Mouse (Mus musculus) spleen, postnatal 14 days (tissue): ENCODE data around the gene Glt6d1.
A peak's percentile ranks its signal among the peaks of the same experiment; 100 is the strongest.
"Not testable (repeated sequence)": the region's sequence is repeated elsewhere in the genome, so short reads cannot be mapped to it uniquely, and the experiment has no call there.

ENCODE experiments used
- DNase-seq, 2 experiments: peaks; one replicate each; pipeline ENCODE4 v3.0.0; 2021 to 2022; ENCODE audit warnings: low spot score in 2 of 2

The Glt6d1 gene

DNA sequence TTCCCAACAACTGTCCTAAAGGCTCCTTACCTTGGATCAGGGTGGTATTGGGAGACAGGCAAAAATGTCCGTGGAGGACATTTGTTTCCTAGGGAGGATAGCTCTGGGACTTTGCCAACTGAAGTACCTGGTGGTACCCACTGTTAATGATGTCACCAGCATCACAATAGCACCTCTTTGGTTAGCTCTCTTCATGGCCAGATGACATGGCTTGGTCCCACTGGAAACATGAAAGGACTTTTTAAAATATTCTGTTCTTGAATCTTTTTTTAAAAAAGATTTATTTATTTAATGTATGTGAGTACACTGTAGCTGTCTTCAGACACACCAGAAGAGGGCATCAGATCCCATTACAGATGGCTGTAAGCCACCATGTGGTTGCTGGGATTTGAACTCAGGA lies at the start of gene Glt6d1:
Gene Glt6d1 (minus strand): TSS at position 101 of the 400 bp plus-strand sequence.
- not testable (repeated sequence) for DNase-seq

DNA sequence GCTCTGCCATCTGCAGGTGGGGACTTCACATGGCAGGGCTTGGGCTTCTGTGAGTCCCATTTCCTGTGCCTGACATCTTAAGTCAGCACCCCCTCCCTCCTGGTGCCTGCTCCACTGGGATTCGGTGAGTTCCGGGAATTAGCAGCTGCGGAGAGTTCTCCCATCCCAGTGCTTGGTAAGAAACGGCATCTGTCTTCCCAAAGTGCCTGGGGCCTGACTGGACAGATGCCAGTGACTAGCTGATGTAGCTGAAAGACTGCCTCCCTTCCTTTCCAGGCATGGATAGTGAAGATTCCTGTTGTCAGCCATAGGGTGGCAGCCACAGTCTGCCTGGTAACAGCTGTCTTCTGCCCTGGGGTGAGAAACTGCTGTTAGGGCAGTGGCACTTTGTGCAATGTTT lies 49.8 kb upstream of the Glt6d1 start:
- DNase-seq: no peak

DNA sequence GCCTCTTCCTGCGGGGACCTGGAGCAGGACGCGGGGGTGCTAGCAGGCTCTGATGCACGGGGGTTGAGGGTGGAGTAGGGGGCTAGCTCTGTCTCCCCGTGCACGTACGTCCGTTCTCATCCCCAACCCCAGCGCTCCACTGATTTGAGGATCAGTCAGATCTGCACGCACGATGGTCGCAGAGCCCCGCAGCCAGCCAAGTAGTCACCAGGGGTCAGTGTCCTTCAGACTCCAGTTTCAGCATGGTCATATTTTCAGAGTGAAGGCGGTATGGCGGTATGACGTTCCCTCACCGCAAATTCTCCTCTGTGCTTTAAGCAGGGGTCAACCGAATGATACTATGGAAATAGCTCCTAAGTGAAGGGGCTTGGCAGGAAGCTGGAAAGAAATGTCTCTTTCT lies 48.6 kb upstream of the Glt6d1 start:
- no peak for DNase-seq

DNA sequence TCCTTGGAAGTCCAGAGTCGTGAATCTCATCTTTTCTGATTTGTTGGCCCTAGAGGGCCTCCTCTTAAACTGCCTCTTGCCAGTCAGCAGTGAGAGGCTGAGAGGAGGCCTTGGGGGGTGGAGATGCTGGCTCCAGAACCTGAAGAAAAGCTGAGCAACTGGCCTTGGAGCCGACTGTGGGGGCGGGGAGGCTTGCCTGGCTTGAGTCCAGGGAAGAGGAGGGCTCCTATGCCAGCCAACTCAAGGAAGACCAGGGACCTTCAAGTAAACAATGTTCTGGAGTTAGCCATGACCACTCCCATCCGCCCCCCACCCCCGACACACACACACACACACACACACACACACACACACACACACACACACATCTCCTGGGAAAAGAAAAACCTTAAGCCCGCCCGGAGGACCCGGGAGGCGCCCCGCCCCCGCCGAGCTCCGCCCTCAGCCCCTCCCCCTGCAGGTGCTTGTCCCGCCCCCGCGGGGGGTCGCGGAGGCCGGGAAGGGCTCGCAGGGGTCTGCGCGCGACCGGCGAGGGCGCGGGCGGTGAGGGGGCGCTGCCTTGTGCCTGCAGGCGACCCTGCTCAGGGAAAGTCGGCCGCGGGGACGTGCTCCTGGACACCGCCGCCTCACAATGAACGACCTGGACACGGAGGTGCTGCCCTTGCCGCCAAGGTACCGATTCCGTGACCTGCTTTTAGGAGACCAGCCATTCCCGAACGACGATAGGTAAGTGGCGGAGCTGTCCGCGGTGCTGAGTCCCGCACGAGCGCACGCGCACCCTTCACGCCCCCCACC lies 47.9 kb upstream of the Glt6d1 start, which contains the start of gene Kcnt1:
Gene Kcnt1 (plus strand): TSS at position 398 of the 795 bp plus-strand sequence.
- DNase-seq: no peak

DNA sequence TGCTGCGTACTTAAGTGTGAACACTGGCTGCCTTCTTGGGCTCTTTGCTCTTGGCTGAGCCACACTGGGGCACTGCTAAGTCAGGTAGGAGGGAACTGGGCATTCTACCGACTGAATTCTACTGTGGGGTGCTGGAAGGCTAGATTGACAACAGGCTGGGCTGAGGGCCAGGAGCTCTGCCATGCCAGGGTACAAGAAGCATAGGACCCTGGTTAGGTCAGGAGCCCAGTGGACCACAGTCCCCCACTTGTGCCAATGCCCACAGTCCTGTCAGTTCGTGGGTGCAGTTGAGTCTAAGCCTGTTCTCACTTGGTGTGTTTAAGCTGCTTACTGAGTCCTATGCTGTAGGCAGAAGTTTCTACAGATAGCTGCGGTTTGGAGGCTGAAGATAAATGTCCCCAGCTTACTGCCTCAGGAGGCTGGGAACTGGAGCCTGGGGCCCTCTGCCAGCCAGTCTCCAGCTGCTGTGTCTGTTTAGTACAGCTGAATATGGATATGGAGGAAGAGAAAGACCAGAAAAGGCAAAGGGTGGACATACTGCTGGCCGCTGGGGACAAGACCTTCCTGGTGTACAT lies 47.1 kb upstream of the Glt6d1 start:
- no peak for DNase-seq

DNA sequence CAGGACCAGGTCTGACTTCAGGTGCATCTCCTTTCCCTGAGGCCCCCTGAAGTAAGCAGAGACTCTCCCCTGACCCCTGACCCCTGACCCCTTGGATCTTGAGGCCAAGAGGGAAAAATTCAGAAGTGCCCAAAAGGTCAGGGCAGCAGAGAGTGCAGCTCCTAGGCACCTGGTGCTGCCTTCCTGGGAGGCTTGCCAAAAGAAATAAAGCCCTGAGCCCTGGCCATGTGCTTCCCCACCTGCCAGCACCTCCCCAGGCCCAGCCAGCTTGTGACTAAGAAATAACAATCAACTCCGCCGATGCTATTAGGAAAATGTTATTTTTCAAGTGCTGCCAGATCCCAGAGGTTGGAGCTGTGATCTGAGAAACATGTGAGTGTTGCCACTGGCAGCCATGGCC lies 46.4 kb upstream of the Glt6d1 start:
- no peak for DNase-seq

DNA sequence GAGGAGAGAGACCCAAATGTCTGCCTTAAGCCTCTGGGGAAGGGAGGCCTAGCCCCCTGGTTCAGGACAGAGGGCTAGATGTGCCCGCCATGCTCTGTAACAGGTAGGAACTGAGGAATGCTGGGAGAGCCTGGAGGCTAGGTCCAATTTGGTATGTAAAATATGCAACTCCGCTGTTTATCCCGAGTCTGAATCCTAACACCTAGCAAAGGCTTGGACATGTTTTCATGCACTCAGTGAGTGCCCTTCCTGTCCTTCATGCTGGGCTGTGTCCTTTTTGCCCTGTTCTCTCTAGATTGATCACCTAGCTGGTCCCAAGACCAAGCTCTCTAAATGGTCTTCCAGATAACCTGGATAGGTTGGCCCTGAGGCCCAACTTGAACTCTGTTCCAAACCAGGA lies 44.2 kb upstream of the Glt6d1 start:
- DNase-seq: no peak

DNA sequence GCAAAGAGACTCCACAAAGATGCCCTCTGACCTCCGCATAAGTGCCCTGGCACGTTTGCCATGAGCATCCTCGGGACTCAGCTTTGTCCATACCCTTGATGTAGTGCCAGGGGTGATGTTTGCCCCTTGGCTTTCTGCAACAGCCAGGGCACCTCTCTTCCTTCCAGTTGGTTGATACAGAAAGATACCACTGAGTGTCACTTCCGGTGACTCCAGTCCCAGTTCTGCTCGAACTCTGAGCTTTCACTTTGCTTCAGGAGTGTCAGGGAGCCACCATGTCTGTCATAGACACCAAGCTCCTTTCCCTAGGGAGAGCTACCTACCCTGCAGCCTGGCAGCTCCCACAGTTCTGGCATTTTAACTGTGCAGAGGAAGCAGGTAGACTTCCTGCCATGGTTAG lies 38.4 kb upstream of the Glt6d1 start:
- DNase-seq: no peak

DNA sequence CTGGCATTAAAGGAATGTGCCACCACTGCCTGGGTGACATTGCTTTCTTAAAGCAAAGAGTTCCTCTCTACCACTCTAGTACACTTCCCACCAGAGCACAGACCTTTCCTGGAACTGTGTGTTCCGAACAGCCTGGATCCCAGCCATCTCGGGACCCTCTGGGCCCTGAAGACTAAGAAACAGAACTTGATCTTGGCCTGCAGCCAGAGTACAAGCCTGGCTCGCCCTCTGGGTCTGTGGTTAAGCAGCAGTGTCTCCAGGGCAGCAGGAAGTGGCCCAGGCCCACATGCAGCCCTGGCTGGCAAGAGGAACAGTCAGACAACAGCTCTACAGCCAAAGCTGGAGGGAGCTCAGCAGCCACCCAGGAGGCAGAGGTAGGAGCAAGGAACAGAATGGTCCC lies 37.0 kb upstream of the Glt6d1 start:
- DNase-seq: peak in 1 of 2 experiments; percentile 7

DNA sequence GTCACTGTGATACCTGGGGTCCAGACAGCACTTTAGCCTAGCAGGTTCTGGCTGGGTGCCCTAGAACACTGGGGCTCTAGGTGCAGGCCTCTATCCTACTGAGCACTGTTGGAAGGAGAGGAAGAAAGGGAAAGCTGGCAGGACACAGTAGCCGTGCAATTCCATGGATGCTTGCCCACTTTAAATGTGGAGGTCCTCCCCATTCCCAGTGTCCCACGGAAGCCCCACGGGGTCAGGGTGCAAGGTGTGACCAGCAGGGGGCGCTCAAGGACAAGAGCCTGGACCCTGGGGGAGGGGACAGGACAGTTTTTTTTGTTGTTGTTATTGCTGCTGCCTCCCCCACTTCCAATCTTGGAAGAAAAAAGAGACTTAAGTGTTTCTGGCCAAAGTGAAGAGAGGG lies 34.7 kb upstream of the Glt6d1 start:
- DNase-seq: peak; percentile 28 to 54

DNA sequence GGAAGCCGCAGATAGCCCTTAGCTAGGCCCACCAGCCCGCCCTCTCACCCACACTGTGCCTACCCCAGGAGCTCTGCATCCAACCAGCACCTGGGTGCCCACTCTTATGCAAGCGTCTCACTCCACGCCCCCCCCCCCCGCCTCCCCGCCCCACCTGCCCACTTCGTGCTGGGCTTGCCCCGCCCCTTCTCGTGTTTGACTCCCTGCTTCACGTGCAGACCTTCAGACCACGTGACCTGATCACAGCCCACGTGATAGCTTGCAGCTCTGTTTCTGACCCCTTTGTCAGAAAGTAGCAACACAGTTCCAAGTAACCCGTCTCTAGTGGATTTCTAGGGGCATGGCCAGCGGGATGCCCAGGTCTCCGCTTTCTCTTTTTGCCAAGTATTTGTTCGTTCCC lies 31.6 kb upstream of the Glt6d1 start, which contains the start of gene Sohlh1:
Gene Sohlh1 (minus strand): TSS at position 23 of the 400 bp plus-strand sequence.
- no peak for DNase-seq

DNA sequence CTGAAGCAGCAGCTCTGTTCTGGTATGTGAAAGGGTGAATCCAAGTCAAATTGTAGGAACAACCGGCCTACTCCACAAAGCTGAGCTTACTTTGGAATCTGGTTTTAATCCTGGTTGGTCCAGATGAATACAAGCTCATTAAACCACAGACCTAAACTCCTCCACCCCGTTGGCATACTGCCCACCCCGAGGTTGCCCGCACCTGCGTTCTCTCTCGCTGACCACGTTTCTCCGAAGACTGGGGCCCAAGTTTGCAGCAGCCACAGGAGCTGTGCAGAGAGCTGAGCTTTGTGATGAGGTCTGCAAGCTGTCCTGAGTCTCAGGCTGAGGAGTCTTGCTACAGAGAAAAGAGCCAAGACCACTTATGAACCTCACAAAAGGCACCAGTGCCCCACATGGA lies 30.9 kb upstream of the Glt6d1 start:
- no peak for DNase-seq

DNA sequence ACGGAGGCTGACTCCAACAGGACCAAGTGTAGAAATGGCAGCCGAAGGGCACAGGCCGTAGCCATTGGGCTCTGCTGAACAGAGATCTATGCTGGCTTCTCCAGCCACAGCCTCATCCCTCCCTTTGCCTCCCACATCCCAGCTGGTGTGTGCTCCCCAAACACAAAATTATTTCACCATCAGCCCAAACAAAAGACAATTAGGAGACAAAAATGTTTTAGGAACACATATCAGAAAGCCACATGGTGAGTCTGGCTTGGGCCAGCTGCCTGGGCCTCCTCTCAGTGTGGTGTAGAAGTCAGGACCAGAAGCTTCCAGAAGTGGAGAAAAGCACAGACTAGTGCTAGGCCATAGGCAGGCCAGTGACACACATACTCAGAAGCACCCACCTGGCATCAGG lies 28.4 kb upstream of the Glt6d1 start:
- DNase-seq: no peak

DNA sequence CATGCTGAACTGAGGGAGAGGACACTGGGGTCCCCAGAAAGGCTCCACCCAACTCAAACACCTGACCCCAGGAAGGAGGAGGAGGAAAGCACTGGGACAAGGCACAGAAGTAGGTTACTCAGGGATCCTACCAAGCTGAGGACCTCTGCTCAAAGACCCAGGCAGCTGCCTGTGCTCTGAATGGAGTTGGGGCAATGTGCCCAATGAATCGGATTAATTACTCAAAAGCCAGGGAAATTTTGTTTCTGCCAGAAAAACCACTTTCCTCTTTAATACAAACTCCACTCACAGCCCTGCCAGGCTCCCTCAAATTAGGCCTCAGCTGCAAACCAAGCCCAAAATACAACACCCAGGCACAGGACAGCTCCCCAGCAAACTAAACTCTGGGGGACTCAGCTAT lies 27.1 kb upstream of the Glt6d1 start:
- DNase-seq: no peak

DNA sequence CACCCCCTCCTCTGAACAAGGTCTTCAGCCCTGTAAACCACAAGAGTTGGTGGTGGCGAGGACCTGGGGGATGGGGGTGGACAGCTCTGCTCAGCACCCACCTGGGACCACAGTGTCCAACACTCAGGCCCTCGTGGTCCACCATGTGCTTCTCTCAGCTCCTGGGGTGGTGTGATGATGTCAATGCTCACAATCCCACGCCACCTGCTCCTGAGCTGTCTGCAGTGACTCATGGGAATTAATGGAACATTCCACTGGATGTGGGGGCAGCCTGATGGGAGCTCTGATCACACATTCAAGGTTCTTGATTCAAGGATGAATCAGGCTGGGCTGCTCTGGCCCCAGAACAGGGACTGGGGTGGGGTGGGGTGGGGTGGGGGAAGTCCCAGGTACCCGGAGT lies 26.5 kb upstream of the Glt6d1 start:
- no peak for DNase-seq

DNA sequence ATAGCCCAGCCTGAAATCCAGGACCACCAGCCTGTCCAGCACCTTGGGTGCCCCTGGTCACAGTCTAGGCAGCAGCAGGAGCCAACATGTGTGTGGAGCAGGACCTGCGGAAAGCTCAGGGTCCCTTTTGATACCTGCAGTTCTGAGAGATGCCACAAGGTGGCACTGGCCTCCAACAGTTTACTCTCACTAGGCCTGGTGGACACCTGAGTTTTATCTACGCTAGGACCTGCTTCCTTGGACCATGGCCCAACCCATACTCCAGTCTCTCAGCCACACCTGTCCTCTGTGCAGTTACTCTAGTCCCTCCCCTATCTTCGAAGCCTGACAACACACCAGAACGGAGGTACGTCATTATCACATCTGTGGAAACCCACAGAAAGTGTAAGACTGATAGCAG lies 20.6 kb upstream of the Glt6d1 start:
- DNase-seq: peak; percentile 18 to 55

DNA sequence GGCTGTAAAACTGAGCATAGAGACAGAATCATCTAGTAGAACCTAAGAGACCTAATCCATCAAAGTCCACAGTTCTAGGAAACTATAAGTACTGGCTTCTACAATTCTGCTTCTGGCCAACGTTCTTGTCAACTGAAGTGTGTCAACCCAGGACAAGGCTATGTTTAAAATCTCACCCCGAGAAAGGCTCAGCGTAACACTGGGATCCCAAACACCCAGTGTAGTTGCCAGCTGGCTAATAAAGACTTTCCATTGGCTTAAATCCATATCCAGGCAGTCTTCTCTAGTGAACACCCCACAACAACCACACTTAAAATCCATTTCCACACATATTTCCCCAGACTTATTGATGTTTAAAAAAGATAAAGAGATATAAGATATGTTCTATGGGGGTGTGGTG lies 15.1 kb upstream of the Glt6d1 start:
- no peak for DNase-seq

DNA sequence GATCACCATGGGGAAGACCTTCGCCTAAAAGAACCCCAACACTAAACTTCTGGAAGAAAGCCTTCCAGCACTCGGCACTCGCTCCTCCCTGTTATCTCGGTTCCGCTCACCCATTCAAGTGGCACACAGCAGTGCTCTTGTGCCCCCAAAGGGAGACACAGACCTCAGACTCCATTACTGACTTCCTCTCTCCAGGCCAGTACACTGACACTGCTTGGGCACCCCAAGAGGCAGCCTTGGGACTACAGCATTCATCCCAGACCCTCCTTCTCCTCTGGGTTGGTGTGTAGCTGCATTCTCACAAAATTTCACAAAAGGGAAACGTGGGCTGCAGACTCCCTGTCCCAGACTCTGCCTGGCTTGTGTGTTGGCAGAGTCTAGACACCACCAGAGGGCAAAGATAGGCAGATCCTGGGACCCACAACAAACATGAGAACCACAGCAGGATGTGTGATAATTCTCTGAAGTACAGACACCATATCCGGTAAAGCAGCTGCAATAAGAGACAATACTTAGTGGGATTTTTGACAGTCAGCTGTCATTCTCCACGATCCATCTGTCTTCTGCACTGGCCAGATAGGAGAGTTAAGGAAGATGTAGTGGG lies 12.8 kb upstream of the Glt6d1 start:
- no peak for DNase-seq

DNA sequence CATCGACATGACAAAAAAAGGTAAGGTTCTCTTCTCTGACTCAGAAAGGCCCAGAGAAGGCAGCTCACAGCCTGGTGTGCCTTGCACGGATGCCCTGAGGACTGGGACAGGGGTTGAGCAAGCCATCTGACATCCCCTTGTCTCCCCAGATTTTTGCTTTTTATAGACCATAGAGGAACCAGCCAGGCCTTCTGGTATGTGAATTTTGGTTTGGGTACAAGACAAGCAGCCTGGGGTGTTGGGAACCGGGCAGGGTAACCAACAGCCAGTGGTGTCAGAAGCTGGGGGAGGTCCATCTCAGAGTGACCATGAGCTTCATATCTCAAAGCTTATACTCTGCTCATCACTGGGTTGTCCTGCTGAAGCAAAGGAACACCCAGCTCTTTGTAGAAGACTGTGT lies 9.1 kb upstream of the Glt6d1 start:
- no peak for DNase-seq

DNA sequence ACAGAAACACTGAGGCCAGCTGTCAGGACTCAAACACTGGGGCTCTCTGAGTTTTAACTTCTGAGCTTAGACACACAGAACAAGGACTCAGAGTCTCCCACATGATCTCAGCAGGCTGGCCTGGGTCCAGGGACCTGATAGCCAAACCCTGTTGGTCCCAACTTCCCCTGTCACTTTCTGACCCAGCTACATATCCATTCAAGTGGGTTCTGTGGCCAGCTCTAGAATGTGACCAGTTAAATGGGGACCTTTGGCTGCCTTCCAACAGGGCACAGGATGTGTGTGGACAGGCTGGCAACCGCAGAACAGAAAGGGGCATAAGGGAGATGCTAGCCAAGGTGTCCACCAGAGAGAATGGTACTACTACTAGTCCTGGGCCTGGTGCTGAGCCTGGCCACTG lies 7.2 kb upstream of the Glt6d1 start, which contains the start of gene Lcn9:
Gene Lcn9 (plus strand): TSS at position 348 of the 400 bp plus-strand sequence.
- no peak for DNase-seq

DNA sequence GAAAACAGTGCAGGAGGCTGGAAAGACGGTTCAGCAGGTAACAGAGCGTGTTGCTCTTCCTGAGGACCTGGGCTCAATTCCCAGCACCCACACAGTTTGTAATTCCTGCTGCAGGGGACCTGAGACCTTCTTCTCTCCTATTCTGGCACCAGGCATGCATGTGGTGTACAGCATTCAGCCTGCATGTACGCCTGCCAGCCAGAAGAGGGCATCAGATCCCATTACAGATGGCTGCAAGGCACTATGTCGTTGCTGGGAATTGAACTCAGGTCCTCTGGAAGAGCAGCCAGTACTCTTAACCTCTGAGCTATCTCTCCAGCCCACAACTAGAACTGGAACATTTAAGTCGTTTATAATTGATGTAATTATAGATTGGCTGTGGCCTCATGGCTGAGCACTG lies 2.3 kb downstream of the Glt6d1 start:
- DNase-seq: no peak

DNA sequence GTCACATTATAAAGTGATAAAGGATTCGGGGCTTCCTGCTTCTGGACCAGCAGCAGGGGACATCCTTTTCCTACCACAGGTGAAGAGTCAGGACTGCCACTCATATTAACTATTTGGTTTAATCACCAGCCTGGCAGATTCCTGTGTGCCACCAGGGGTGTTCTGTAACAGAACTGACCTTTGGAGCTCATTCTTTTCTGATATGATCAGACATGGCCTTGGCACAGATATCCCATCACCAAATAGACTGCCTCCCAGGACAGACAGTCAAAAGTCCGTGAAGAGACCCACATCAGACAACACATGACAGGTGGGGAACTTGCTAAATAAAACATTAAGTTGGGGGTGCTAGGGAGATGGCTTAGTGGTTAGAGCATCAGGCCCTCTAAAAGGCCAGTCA lies 3.9 kb downstream of the Glt6d1 start:
- no peak for DNase-seq

DNA sequence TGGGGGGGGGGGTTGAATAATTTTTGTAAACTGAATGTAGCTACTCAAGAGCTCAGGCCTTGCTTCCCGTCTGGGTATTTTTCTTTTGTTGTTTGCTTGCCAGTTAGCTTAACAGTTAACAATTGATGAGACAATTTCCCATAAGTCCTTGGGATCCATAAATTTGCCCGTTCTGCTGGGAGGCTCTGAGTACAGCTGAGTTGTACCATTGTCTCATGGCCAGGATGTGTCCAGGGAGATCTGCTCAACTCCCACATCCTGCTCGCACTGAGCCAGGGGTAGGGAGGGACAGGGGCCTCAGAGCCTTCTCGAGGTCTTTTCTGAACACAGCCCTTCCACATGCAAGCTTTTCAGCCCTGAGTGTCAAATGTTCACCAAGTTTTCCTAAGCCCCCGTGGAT lies 17.6 kb downstream of the Glt6d1 start:
- DNase-seq: no peak
